Comparison of ENCODE assay signal across 8 mouse cellular contexts in the genomic region with DNA sequence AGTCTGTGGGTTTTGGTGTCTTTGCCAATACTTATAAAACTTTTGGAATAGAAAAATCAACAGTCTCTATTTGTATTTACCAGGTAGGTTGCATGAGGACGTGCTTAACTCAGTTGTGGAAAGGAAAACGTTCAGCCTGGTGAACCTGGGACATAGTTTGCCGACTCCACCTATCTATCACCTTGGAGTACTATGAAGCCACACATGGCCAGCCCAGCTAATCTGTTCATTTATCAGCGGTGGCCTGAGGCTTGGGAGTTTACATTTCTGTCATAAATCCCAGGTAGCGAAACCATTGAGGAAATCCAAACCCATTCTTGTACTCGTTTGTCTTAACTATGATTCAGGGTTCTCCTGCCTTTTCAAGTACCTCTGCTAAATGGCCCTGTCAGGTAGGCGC. TPM values are rescaled to one million over a fixed set of nuclear protein-coding genes. Genes with fewer than 3 reads are reported as not detected.
DNase-seq lines count a peak whose midpoint lies in the region; ATAC-seq and TF ChIP-seq lines count a peak whose summit lies in the region.

Smpdl3a (plus strand) TSS at position 318 of the 400 bp plus-strand sequence.

- peak within 1 kb of the TSS; percentile 66 for H3K9ac ChIP-seq in kidney, embryonic 14.5 days (ENCODE audit: low read depth, low read length)
- peak within 1 kb of the TSS; percentile 71 for H3K9ac ChIP-seq in forebrain, postnatal 0 days
- H3K9ac ChIP-seq in hindbrain, embryonic 14.5 days: peak within 1 kb of the TSS; percentile 79
- H3K9ac ChIP-seq in liver, embryonic 15.5 days: peak within 1 kb of the TSS; percentile 84

- H3K4me1 ChIP-seq in kidney, embryonic 14.5 days (ENCODE audit: control insufficient read depth, insufficient read depth, low read length): peaks cover 9% of the 10 kb centered on the region; the same call in 1 of the 2 replicates
- H3K4me1 ChIP-seq in forebrain, postnatal 0 days (ENCODE audit: insufficient read depth): no peaks in the 10 kb centered on the region
- peaks cover 11% of the 10 kb centered on the region for H3K4me1 ChIP-seq in hindbrain, embryonic 14.5 days (replicated peaks; ENCODE audit: control insufficient read depth, insufficient read depth, low read length)
- peaks cover 23% of the 10 kb centered on the region for H3K4me1 ChIP-seq in liver, embryonic 15.5 days (replicated peaks)

- H3K9me3 ChIP-seq in kidney, embryonic 14.5 days (ENCODE audit: control insufficient read depth, low read length): no peaks in the 10 kb centered on the region
- H3K9me3 ChIP-seq in forebrain, postnatal 0 days (ENCODE audit: low read length): 0 out of 2 replicates have a peak, but pooled peaks cover 3% of the 10 kb centered on the region
- peaks cover 16% of the 10 kb centered on the region; the same call in 1 of the 2 replicates for H3K9me3 ChIP-seq in hindbrain, embryonic 14.5 days (ENCODE audit: control insufficient read depth, low read length)
- no peaks in the 10 kb centered on the region for H3K9me3 ChIP-seq in liver, embryonic 15.5 days (replicated peaks)

- peak within 1 kb of the TSS; percentile 95 for H3K4me2 ChIP-seq in kidney, embryonic 14.5 days (replicated peaks; ENCODE audit: low read depth, low read length)
- H3K4me2 ChIP-seq in forebrain, postnatal 0 days (ENCODE audit: low read depth): peak within 1 kb of the TSS; percentile 100
- H3K4me2 ChIP-seq in hindbrain, embryonic 14.5 days (replicated peaks): peak within 1 kb of the TSS; percentile 99
- H3K4me2 ChIP-seq in liver, embryonic 15.5 days: peak within 1 kb of the TSS; percentile 96

- peak within 1 kb of the TSS; percentile 62 for H3K4me3 ChIP-seq in kidney, embryonic 14.5 days (ENCODE audit: low read length)
- H3K4me3 ChIP-seq in forebrain, postnatal 0 days (ENCODE audit: low read depth, low read length): peak within 1 kb of the TSS; percentile 50
- H3K4me3 ChIP-seq in hindbrain, embryonic 14.5 days (replicated peaks; ENCODE audit: low read length): peak within 1 kb of the TSS; percentile 72
- peak within 1 kb of the TSS; percentile 76 for H3K4me3 ChIP-seq in liver, embryonic 15.5 days (replicated peaks)

- no peak within 1 kb of the TSS; the same call in 1 of the 2 replicates for H3K27ac ChIP-seq in kidney, embryonic 14.5 days (ENCODE audit: low read depth, low read length)
- peak within 1 kb of the TSS; percentile 66 for H3K27ac ChIP-seq in forebrain, postnatal 0 days (ENCODE audit: low read depth, low read length)
- H3K27ac ChIP-seq in hindbrain, embryonic 14.5 days: peak within 1 kb of the TSS; percentile 74
- H3K27ac ChIP-seq in liver, embryonic 15.5 days (replicated peaks): peak within 1 kb of the TSS; percentile 82

- no peak for ATAC-seq in kidney, embryonic 14.5 days (ENCODE audit: low FRiP score, low TSS enrichment)
- ATAC-seq in forebrain, postnatal 0 days: no peak
- ATAC-seq in hindbrain, embryonic 14.5 days (ENCODE audit: low FRiP score): no peak
- no peak for ATAC-seq in liver, embryonic 15.5 days (ENCODE audit: insufficient read depth)

- H3K36me3 ChIP-seq in kidney, embryonic 14.5 days (ENCODE audit: control insufficient read depth, insufficient read depth, low read length): no peaks in the 10 kb centered on the region
- H3K36me3 ChIP-seq in forebrain, postnatal 0 days (ENCODE audit: insufficient read depth): no peaks in the 10 kb centered on the region
- H3K36me3 ChIP-seq in hindbrain, embryonic 14.5 days (replicated peaks; ENCODE audit: control insufficient read depth, insufficient read depth): no peaks in the 10 kb centered on the region
- no peaks in the 10 kb centered on the region for H3K36me3 ChIP-seq in liver, embryonic 15.5 days (replicated peaks)

- TF ChIP-seq CTCF in forebrain, postnatal 0 days (IDR thresholded peaks at IDR 0.05; ENCODE audit: low read depth): no peak

- no peaks in the 10 kb centered on the region for H3K27me3 ChIP-seq in kidney, embryonic 14.5 days (ENCODE audit: control insufficient read depth, insufficient read depth, low read length)
- no peaks in the 10 kb centered on the region for H3K27me3 ChIP-seq in forebrain, postnatal 0 days (ENCODE audit: insufficient read depth, low read length)
- no peaks in the 10 kb centered on the region for H3K27me3 ChIP-seq in hindbrain, embryonic 14.5 days (ENCODE audit: control insufficient read depth, insufficient read depth, low read length)
- no peaks in the 10 kb centered on the region for H3K27me3 ChIP-seq in liver, embryonic 15.5 days

- WGBS in kidney, embryonic 14.5 days: 70% methylated on average over 7 of the region's 7 CpGs
- WGBS in forebrain, postnatal 0 days: 81% methylated on average over 7 of the region's 7 CpGs
- 84% methylated on average over 7 of the region's 7 CpGs for WGBS in hindbrain, embryonic 14.5 days
- WGBS in liver, embryonic 15.5 days (ENCODE audit: insufficient replicate concordance): 70% methylated on average over 7 of the region's 7 CpGs

- DNase-seq in kidney, adult 9 months: no peak
- no peak for DNase-seq in adrenal gland, adult 2 months
- no peak for DNase-seq in forebrain, postnatal 0 days
- no peak for DNase-seq in hindbrain, embryonic 14.5 days (ENCODE audit: low spot score)
- DNase-seq in right cerebral cortex, postnatal 14 days: no peak
- DNase-seq in B cell, adult 2 months: no peak

RNA-seq across cellular contexts. Expression of gene Smpdl3a, which starts in this region (rescaled TPM):
- 16.7 and 19.3 TPM in 2 replicates for polyA plus RNA-seq in kidney, embryonic 14.5 days (2014; fragmentation: Nextera tagmentation; extraction: Ambion mirVana)
- 10 to 100 TPM; 46.4 to 53.8 TPM for total RNA-seq in adrenal gland, adult 2 months (2021)
- polyA plus RNA-seq in adrenal gland, adult 2 months (2012; rRNA removed): 84.3 and 99.7 TPM in 2 replicates
- 31.0 and 32.5 TPM in 2 replicates for total RNA-seq in forebrain, postnatal 0 days (2014; rRNA removed)
- 37.0 and 38.6 TPM in 2 replicates for polyA plus RNA-seq in forebrain, postnatal 0 days (2015; fragmentation: Nextera tagmentation; extraction: Ambion mirVana)
- 35.3 and 35.9 TPM in 2 replicates for polyA plus RNA-seq in hindbrain, embryonic 14.5 days (2014; fragmentation: Nextera tagmentation; extraction: Ambion mirVana)
- polyA plus RNA-seq in liver, embryonic 15.5 days (2015; fragmentation: Nextera tagmentation; extraction: Ambion mirVana): 24.6 and 27.7 TPM in 2 replicates
